Mouse (Mus musculus): ENCODE results near the gene Sfr1.

Gene Sfr1

DNA sequence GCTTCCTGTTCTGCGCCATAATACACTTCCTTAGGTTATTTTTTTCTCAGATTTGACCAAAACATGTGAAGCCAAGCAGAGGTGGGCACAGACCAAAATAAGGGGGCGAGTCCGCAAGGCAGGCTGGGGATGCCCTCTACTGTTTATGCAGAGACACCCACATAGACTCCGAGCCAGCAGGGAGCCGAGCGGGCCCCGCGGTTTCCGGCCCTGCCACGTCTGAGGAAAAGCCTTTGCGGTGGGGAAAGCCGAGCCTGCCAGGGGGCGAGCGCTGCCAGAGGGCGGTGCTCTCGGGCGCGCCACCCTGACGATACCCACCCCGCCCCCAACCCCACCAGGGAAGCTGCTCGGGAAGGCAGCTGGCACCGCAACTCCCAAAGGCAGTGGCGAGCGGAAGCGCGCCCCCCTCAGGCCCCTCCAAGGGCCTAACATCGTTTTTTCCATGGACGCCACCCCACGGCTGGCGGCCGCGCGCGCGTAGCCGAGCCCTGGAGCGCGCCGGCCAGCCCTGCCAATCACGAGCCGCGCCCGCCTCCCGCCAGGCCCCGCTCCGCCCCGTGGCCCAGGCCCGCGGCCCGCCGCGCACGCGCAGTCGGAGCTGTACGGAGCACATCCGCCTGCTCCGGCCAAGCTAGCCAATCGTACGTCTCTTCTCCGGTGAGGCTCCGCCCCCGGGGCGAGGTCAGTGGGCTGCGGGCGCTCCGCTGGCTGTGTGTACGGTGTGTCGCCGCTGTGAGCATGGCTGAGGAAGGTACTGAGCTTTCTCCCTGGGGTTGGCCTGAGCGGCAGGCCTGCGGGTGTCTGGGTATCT is at the start of gene Sfr1:
Gene Sfr1, plus strand, starts transcription at position 612 of the 811 bp plus-strand sequence.
- DNase-seq (ENCODE audit: low read depth, low spot score) = peak; percentile 94

DNA sequence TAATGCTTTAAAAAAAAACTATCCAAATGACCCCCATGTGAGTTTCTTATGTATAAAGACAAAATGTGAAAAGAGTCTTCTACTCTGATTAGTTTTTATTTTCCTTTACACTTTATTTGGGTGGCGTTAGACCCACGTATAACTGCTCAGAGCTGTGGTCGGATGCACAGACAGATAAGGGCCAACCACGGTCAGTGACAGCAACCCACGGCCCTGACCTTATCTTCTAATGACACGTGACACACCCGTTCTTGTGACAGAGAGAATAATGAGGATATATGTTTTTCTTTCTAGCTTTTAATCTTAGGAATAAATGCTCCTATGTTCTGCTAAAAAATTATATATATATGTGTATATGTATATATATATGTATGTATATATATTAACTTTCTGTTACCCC is 41.9 kb upstream of the Sfr1 start:
- no peak for DNase-seq (ENCODE audit: low read depth, low spot score)

- DNase-seq (ENCODE audit: low read depth, low spot score) = no peak
Measured at GRCm38 (mm10) chr19:47691994-47692393, 39.5 kb upstream of the Sfr1 start, which contains the start of gene Col17a1. TSS of gene Col17a1 (minus strand) at chr19:47692094.

DNA sequence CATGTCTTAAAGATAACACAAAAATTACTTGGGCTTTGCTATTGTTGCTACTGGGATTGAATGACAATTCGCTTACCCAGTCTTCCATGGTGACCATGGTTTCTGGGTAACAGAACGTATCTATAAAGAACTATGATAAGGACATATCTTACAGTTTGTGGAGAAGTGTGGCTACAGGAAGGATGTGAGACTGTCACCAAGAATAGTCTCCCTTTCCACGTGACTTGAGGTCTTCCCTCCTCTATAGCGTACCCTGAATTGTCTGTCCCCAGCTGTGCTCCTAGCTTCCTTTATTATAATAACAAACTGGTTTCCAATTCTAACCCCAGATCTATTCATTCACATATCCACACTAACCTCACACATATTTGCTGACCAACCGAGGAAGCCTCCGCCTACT is 35.8 kb upstream of the Sfr1 start:
- DNase-seq (ENCODE audit: low read depth, low spot score) = no peak

DNA sequence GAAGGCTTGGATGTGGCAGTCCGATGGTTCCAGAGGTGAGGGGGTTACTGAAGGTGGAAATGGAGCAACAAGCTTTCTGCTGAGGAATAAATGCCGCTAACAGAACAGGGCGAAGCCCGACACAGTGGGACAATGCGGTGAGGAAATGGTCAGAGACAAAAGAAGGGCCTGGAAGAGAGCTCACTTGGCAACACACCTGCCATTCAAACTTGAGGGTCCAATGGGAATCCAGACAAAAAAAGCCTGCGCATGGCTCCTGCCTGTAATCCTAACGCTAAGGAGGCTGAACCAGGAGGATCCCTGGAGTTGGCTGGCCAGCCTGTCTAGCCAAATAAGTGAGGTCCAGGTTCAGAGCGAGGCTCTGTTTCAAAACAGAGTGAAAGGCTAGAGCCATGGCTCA is 35.1 kb upstream of the Sfr1 start:
- peak; percentile 46 for DNase-seq (ENCODE audit: low read depth, low spot score)

GRCm38 (mm10) chr19:47697067-47697466 is 34.4 kb upstream of the Sfr1 start:
- no peak for DNase-seq (ENCODE audit: low read depth, low spot score)

GRCm38 (mm10) chr19:47698266-47698665 is 33.2 kb upstream of the Sfr1 start:
- DNase-seq (ENCODE audit: low read depth, low spot score) = no peak

GRCm38 (mm10) chr19:47699743-47700142 is 31.7 kb upstream of the Sfr1 start:
- DNase-seq (ENCODE audit: low read depth, low spot score) = no peak

DNA sequence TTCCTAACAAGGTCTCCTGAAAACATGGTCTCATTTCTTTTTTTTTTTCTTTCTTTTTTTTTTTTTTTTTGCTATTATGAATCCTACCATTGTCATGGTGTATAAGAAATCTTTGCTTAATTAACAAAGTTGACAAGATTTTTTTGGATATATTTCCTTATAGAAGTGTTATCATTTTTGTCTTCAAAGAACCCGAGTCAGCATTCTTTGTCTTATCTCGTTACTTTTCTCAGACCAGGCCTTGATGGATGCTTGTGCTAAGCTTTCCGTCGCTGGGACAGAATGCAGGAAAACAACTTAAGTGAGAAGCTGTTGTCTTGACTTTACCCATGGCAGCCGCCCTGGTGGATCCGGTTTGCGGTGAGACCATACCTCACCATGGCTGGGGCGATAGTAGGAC is 31.0 kb upstream of the Sfr1 start:
- DNase-seq (ENCODE audit: low read depth, low spot score) = no peak

GRCm38 (mm10) chr19:47705080-47705771 is 26.3 kb upstream of the Sfr1 start:
- DNase-seq (ENCODE audit: low read depth, low spot score) = peak; percentile 31

DNA sequence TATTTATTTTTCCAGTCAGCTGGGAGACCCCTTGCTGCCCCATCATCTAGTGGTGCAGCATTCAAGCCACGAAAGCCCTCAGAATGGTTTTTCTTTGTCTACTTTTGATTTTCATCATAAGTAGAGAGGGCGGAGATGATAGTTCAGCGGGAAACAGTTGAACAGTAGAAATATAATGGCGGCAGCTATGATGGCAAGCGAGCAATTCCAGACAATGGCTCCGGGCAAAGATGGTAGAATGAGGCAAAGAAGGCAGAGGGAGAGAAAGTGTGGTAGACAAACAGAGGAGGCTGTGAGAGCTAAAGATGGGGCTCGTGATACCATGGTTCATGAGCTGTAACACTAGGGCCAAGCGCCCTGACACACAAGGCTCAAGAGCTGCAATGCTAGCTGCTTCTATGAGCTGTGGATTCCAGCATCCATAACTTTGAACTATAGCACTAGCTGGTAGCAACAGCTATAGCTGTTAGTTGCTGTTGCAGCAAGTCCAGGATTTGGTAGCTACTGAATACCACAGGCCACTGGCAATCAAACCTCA is 25.6 kb upstream of the Sfr1 start:
- DNase-seq (ENCODE audit: low read depth, low spot score) = no peak

DNA sequence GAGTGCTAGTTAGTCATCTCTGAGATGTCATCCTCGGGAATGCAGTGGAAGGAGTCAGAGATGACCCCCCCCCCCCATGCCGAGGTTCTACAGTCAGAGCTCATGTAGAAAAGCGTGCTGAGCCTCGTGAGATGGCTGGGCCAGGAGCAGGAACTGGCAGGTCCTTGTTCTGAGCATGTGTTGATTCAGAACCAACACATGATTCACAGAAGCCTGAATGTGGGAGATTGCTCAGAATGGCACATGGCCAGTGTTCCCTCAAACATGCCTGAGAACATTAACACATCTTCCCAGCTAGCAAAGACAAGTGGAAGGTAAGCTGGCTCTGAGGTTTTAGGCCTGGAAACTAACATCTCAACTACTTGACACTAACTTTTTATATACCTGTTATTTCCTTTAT is 21.1 kb upstream of the Sfr1 start:
- no peak for DNase-seq (ENCODE audit: low read depth, low spot score)

GRCm38 (mm10) chr19:47713457-47713856 is 18.0 kb upstream of the Sfr1 start:
- DNase-seq (ENCODE audit: low read depth, low spot score) = no peak

GRCm38 (mm10) chr19:47716144-47716543 is 15.3 kb upstream of the Sfr1 start:
- DNase-seq (ENCODE audit: low read depth, low spot score) = peak; percentile 5

GRCm38 (mm10) chr19:47719147-47719546 is 12.3 kb upstream of the Sfr1 start:
- DNase-seq (ENCODE audit: low read depth, low spot score) = no peak

- no peak for DNase-seq (ENCODE audit: low read depth, low spot score)
Measured at GRCm38 (mm10) chr19:47722471-47722870, 9.0 kb upstream of the Sfr1 start.

GRCm38 (mm10) chr19:47724903-47725302 is 6.6 kb upstream of the Sfr1 start:
- DNase-seq (ENCODE audit: low read depth, low spot score) = no peak

DNA sequence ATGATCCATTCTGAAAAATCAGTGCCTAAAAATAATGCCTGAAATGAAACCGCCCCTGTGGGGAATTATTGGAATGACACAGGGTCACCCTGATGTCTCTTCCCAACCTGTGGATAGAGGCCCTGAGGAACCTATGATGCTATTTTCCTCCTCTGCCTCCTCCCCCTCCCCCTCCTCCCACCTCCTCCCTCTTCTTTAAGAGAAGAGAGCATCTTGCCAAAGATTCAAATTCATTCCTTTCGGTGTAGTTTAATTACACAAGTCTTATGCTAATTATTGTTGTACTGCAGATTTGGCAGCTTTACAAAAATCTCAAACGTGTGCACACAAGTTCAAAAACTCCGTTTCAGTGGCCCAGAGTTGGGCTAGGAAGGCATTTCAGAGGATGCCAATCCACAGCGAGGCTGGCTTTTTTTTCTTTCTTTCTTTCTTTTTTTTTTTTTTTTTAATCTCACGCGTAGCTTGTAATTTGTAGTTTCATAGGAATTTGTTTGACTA is 5.8 kb upstream of the Sfr1 start:
- no peak for DNase-seq (ENCODE audit: low read depth, low spot score)

DNA sequence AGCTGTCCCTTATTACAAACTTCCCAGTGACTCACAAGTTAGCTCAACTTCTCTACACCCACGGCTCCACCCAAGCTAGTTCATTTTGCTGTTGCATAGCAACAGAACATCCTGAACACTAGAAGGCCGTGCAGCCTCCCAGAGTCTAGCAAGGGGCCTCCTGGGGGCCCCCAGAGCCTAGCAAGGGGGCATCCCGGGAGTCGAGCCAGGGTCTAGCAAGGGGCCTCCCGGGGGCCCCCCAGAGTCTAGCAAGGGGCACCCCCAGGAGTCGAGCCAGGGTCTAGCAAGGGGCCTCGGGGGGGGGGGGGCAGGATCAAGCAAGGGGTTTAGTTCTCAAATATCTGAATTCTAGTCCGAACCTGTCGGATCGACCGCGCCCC is 801 bp upstream of the Sfr1 start:
- peak; percentile 26 for DNase-seq (ENCODE audit: low read depth, low spot score)

- DNase-seq (ENCODE audit: low read depth, low spot score) = peak; percentile 29
Measured at GRCm38 (mm10) chr19:47731931-47732330, 449 bp downstream of the Sfr1 start.

GRCm38 (mm10) chr19:47747072-47747471 is 15.6 kb downstream of the Sfr1 start:
- DNase-seq (ENCODE audit: low read depth, low spot score) = no peak

GRCm38 (mm10) chr19:47748950-47749349 is 17.5 kb downstream of the Sfr1 start:
- DNase-seq (ENCODE audit: low read depth, low spot score) = peak; percentile 29

DNA sequence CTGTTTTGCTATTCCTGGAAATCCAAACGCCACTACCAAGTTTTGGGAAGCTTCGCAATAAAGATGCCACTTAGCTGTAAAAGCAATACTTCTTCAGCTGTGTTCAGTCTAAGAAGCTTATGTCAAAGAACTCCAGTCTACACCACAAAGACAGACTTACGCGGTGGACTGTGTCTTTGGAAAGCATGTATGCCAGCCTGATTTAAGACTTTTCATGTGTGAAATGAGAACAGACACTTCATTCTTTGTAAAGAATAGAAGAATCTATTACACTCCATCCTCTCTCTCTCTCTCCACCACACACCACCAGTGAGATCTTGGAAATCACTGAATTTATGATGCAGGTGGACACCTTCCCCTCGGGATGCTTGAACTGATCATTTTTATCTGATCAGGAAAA is 18.9 kb downstream of the Sfr1 start:
- no peak for DNase-seq (ENCODE audit: low read depth, low spot score)

All from WW6 (cell line).